Mouse (Mus musculus) hindbrain, embryonic 16.5 days (tissue): Measurements from ENCODE around the gene Brd4. TPM values are rescaled to one million over a fixed set of nuclear protein-coding genes. Genes with fewer than 3 reads are reported as not detected.
"Not testable (repeated sequence)": the region's sequence is repeated elsewhere in the genome, so short reads cannot be mapped to it uniquely, and the experiment has no call there.

Source experiments
- ATAC-seq: fragments of 200-750 bp; cut with Nextera tagmentation; 2 replicates; pipeline ENCODE4 v1.8.0; 2017; ENCODE audit warnings: moderate TSS enrichment, moderate library complexity
- H3K27ac ChIP-seq: fragments of 300-500 bp; sonication (generic); 2 replicates; pipeline ENCODE4 v1.5.1; 2014; ENCODE audit warnings: low read depth, mild to moderate bottlenecking, control low read depth, low read length, moderate library complexity
- H3K27me3 ChIP-seq: fragments of 300-500 bp; sonication (generic); replicated peaks from 2 replicates; pipeline ENCODE4 v1.6.1; 2014; ENCODE audit warnings: low read length; ENCODE audit not compliant: control insufficient read depth, insufficient read depth
- H3K36me3 ChIP-seq: fragments of 300-500 bp; sonication (generic); 2 replicates; pipeline ENCODE4 v1.6.1; 2014; ENCODE audit warnings: mild to moderate bottlenecking, low read length, moderate library complexity, mixed read lengths; ENCODE audit not compliant: control insufficient read depth, insufficient read depth
- H3K4me1 ChIP-seq: fragments of 300-500 bp; sonication (generic); 2 replicates; pipeline ENCODE4 v1.6.1; 2014; ENCODE audit warnings: low read depth, low read length; ENCODE audit not compliant: control insufficient read depth, insufficient read depth
- H3K4me2 ChIP-seq: fragments of 300-500 bp; sonication (generic); 2 replicates; pipeline ENCODE4 v1.6.1; 2014; ENCODE audit warnings: mild to moderate bottlenecking, low read length, control low read depth, moderate library complexity
- H3K4me3 ChIP-seq: fragments of 300-500 bp; sonication (generic); 2 replicates; pipeline ENCODE4 v1.5.1; 2014; ENCODE audit warnings: mild to moderate bottlenecking, low read length, control low read depth, moderate library complexity
- H3K9ac ChIP-seq: fragments of 300-500 bp; sonication (generic); 2 replicates; pipeline ENCODE4 v1.6.1; 2014; ENCODE audit warnings: low read depth, mild to moderate bottlenecking, control low read depth, low read length, moderate library complexity
- H3K9me3 ChIP-seq: fragments of 300-500 bp; sonication (generic); 2 replicates; pipeline ENCODE4 v1.6.1; 2014; ENCODE audit warnings: mild to moderate bottlenecking, low read length, moderate library complexity; ENCODE audit not compliant: control insufficient read depth
- WGBS: fragments of 180-500 bp; shearing (Covaris S2); extraction: QIAGEN DNeasy Blood & Tissue Kit; methylation state at CpG from one replicate; pipeline ENCODE4 v1.1.7; 2014; 5-methylcytosine and 5-hydroxymethylcytosine counted together
- polyA plus RNA-seq: library from polyadenylated mRNA; unstranded; fragments of >200 nt; fragmentation: Nextera tagmentation; extraction: Ambion mirVana; gene quantifications from 2 replicates; pipeline ENCODE4 v1.2.1, GENCODE M21; 2015

The Brd4 gene
- polyA plus RNA-seq, 1 experiment from 2014 or later = 72.9 TPM

- Histone ChIP-seq H3K27ac (no peak overlapping the region), H3K36me3 (peaks cover 26% of the 10 kb centered on the region), H3K4me2 (no peak overlapping the region), H3K9me3 (no peaks in the 10 kb centered on the region), H3K9ac (no peak overlapping the region), H3K27me3 (no peaks in the 10 kb centered on the region), H3K4me1 (no peaks in the 10 kb centered on the region), H3K4me3 (no peak overlapping the region)
- 94% methylated on average over 4 of the region's 4 CpGs for WGBS
- ATAC-seq = no peak
Measured at GRCm38 (mm10) chr17:32229256-32229655, 55.3 kb downstream of the Brd4 start.

GRCm38 (mm10) chr17:32220873-32221272, 63.6 kb downstream of the Brd4 start:
- no peak overlapping the region for H3K4me3 ChIP-seq
- no peak overlapping the region for H3K9ac ChIP-seq
- no peak overlapping the region for H3K27ac ChIP-seq
- no peak overlapping the region for H3K4me2 ChIP-seq
- no peaks in the 10 kb centered on the region for H3K9me3 ChIP-seq
- H3K4me1 ChIP-seq = no peaks in the 10 kb centered on the region
- H3K27me3 ChIP-seq = no peaks in the 10 kb centered on the region
- no peak for ATAC-seq
- peaks cover 45% of the 10 kb centered on the region for H3K36me3 ChIP-seq
- WGBS = 61% methylated on average over 3 of the region's 3 CpGs

GRCm38 (mm10) chr17:32215587-32215986, 68.9 kb downstream of the Brd4 start:
- not testable (repeated sequence) for H3K4me2 ChIP-seq, H3K4me3 ChIP-seq, H3K4me1 ChIP-seq, H3K9me3 ChIP-seq, H3K27me3 ChIP-seq, H3K9ac ChIP-seq, H3K27ac ChIP-seq, ATAC-seq
- WGBS = 71% methylated on average over 4 of the region's 4 CpGs
- H3K36me3 ChIP-seq = peaks cover 30% of the 10 kb centered on the region

- H3K9me3 ChIP-seq, H3K4me2 ChIP-seq, H3K27ac ChIP-seq, H3K27me3 ChIP-seq, H3K4me1 ChIP-seq, ATAC-seq, H3K9ac ChIP-seq, H3K4me3 ChIP-seq: not testable (repeated sequence)
- H3K36me3 ChIP-seq = peaks cover 44% of the 10 kb centered on the region
- 78% methylated on average over 6 of the region's 6 CpGs for WGBS
Measured at GRCm38 (mm10) chr17:32211554-32211953, 73.0 kb downstream of the Brd4 start.

GRCm38 (mm10) chr17:32209752-32210151, 74.8 kb downstream of the Brd4 start:
- peaks cover 49% of the 10 kb centered on the region for H3K36me3 ChIP-seq
- H3K27me3 ChIP-seq = no peaks in the 10 kb centered on the region
- no peak overlapping the region for H3K4me3 ChIP-seq
- H3K4me1 ChIP-seq = no peaks in the 10 kb centered on the region; the same call in 1 of the 2 replicates
- ATAC-seq = peak; percentile 69
- H3K27ac ChIP-seq = peak overlapping the region; percentile 24; the same call in 1 of the 2 replicates
- no peak overlapping the region for H3K9ac ChIP-seq
- H3K4me2 ChIP-seq = no peak overlapping the region
- H3K9me3 ChIP-seq = no peaks in the 10 kb centered on the region
- WGBS = 29% methylated on average over 3 of the region's 3 CpGs

GRCm38 (mm10) chr17:32209144-32209543, 75.4 kb downstream of the Brd4 start:
- no peaks in the 10 kb centered on the region; the same call in 1 of the 2 replicates for H3K4me1 ChIP-seq
- H3K9ac ChIP-seq = no peak overlapping the region
- 67% methylated on average over 6 of the region's 6 CpGs for WGBS
- ATAC-seq = no peak
- peak overlapping the region; percentile 24 for H3K27ac ChIP-seq
- H3K27me3 ChIP-seq = no peaks in the 10 kb centered on the region
- H3K4me3 ChIP-seq = no peak overlapping the region
- H3K36me3 ChIP-seq = peaks cover 49% of the 10 kb centered on the region
- no peaks in the 10 kb centered on the region for H3K9me3 ChIP-seq
- H3K4me2 ChIP-seq = no peak overlapping the region

GRCm38 (mm10) chr17:32207586-32208245, 76.8 kb downstream of the Brd4 start:
- no peak for ATAC-seq
- Histone ChIP-seq H3K4me1 (no peaks in the 10 kb centered on the region; the same call in 1 of the 2 replicates), H3K4me2 (no peak overlapping the region), H3K27ac (no peak overlapping the region), H3K9ac (no peak overlapping the region), H3K27me3 (no peaks in the 10 kb centered on the region), H3K36me3 (peaks cover 41% of the 10 kb centered on the region), H3K9me3 (no peaks in the 10 kb centered on the region), H3K4me3 (no peak overlapping the region)
- 69% methylated on average over 5 of the region's 5 CpGs for WGBS

GRCm38 (mm10) chr17:32205345-32205744, 79.2 kb downstream of the Brd4 start:
- Histone ChIP-seq H3K4me2 (no peak overlapping the region), H3K36me3 (peaks cover 39% of the 10 kb centered on the region), H3K9ac (no peak overlapping the region), H3K4me1 (no peaks in the 10 kb centered on the region; the same call in 1 of the 2 replicates), H3K9me3 (no peaks in the 10 kb centered on the region), H3K27ac (no peak overlapping the region), H3K4me3 (no peak overlapping the region), H3K27me3 (no peaks in the 10 kb centered on the region)
- ATAC-seq = no peak
- WGBS = 82% methylated on average over 3 of the region's 3 CpGs

- no peak for ATAC-seq
- Histone ChIP-seq H3K4me1 (no peaks in the 10 kb centered on the region; the same call in 1 of the 2 replicates), H3K4me3 (no peak overlapping the region), H3K9ac (no peak overlapping the region), H3K36me3 (peaks cover 42% of the 10 kb centered on the region), H3K27me3 (no peaks in the 10 kb centered on the region), H3K27ac (no peak overlapping the region), H3K4me2 (no peak overlapping the region), H3K9me3 (no peaks in the 10 kb centered on the region)
- WGBS = 96% methylated on average over 3 of the region's 3 CpGs
Measured at GRCm38 (mm10) chr17:32202972-32203371, 81.5 kb downstream of the Brd4 start.
